19 mouse cellular contexts compared by ENCODE assay signal in the genomic region with DNA sequence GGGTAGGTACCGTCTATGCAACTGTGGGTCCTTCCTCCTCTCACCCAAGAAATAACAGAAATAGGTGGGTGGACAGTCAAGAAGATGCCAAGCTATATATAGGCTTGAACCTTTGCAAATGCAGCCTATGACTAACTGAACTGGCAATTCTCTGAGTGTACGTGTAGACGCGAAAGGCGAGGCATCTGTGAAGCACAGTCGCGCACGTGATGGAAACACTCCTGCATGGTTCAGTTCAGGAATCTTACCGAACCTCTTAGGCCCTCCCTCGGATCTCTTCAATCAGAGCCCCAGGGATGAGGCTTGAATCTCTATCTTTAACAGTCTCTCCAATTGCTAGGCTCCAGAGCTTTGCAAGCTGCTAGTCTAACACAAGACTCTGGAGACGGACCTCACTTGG.
"Had no signal": no experiment of that assay in that cellular context is flagged by ENCODE, and none has a peak within 500 bp of the region (broad histone marks: within the 10 kb centered on the region; RNA-seq: fewer than 3 reads in every experiment).

No protein-coding gene starts in this region.

- H3K4me3 ChIP-seq: left cerebral cortex, adult 2 months; liver, embryonic 13.5 days; neural tube, embryonic 12.5 days; neural tube, embryonic 15.5 days; stomach, embryonic 15.5 days had no signal

- H3K27me3 ChIP-seq: liver, embryonic 13.5 days; neural tube, embryonic 12.5 days; neural tube, embryonic 15.5 days; stomach, embryonic 15.5 days had no signal

- H3K9ac ChIP-seq: liver, embryonic 13.5 days; neural tube, embryonic 12.5 days; neural tube, embryonic 15.5 days; stomach, embryonic 15.5 days had no signal

- H3K27ac ChIP-seq: left cerebral cortex, adult 2 months; liver, embryonic 13.5 days; neural tube, embryonic 12.5 days; neural tube, embryonic 15.5 days; stomach, embryonic 15.5 days had no signal

- H3K36me3 ChIP-seq: neural tube, embryonic 12.5 days; neural tube, embryonic 15.5 days; stomach, embryonic 15.5 days had no signal

- H3K9me3 ChIP-seq: liver, embryonic 13.5 days; neural tube, embryonic 12.5 days; neural tube, embryonic 15.5 days; stomach, embryonic 15.5 days had no signal

- DNase-seq: kidney, postnatal 10 days; kidney, postnatal 36 days; layer of hippocampus, postnatal 36 days; liver, embryonic 13.5 days; lung, adult 2 months; lung, postnatal 14 days; lung, postnatal 4 days; midbrain, embryonic 14.5 days; retina, postnatal 1 day; right cerebral cortex, postnatal 25 days; spleen, adult 18-20 months; thymus, adult 2 months; thymus, postnatal 14 days; thymus, postnatal 4 days had no signal

- H3K4me2 ChIP-seq: liver, embryonic 13.5 days; midbrain, embryonic 11.5 days; neural tube, embryonic 12.5 days; neural tube, embryonic 15.5 days; stomach, embryonic 15.5 days had no signal
